ENCODE assay signal across 7 mouse cellular contexts in the genomic region with DNA sequence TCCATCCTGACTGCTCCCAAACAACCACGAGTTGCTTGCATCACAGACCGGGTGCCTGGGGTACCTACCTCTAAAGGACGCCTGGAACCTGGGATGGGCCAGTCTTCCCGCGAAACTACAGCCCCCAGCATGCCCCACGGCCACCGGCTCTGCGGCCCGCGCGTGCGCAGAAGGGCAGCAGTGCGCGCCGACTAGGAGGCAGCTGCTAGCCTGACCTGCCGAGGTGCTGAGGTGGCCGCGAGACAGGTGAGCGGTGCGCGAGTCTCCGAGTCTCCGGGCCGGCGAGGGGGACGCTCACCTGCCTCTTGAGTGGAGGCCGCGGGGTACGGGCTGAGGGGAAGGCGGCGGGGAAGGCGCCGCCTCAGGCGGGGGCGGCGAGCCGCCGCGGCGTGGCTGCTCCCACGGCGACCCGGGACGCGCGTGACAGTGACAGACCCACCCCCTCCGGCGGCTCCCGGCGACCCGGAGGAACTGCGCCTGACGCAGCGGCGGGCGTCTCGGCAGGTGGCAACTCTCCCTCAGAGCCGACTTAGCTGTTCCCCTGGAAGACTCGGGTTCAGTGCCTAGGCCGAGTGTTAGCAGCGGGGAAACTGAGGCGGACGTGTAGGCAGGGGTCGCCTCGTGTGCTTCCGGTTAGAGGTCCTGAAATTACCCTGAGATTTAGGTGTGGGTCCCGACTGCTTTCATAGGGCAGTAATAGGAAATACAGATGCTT. TPM values are rescaled to one million over a fixed set of nuclear protein-coding genes. Genes with fewer than 3 reads are reported as not detected.
DNase-seq lines count a peak whose midpoint lies in the region; ATAC-seq lines count a peak whose summit lies in the region.

A gene (plus strand): TSS at position 146 of the 715 bp plus-strand sequence.

- peak; percentile 92 for DNase-seq in adrenal gland, adult 2 months
- DNase-seq in embryo, embryonic 11.5 days (ENCODE audit: low read depth, low spot score), result peak; percentile 77
- peak; percentile 67 to 82 for DNase-seq in gastrocnemius, postnatal 4 days (ENCODE audit: low spot score in 2 of 2)
- peak; percentile 87 to 91 for DNase-seq in left cerebral cortex, postnatal 36 days (ENCODE audit: low spot score in 2 of 2)
- DNase-seq in midbrain, embryonic 11.5 days (ENCODE audit: low spot score, missing footprints), result peak; percentile 99
- DNase-seq in skeletal muscle tissue, adult 2 months (ENCODE audit: low read depth, low spot score), result peak; percentile 82

- under 1% methylated on average over 66 of the region's 67 CpGs for WGBS in intestine, embryonic 16.5 days
- 1% methylated on average over 67 of the region's 67 CpGs for WGBS in midbrain, embryonic 11.5 days

- no peaks in the 10 kb centered on the region for H3K36me3 ChIP-seq in intestine, embryonic 16.5 days (ENCODE audit: control insufficient read depth, insufficient read depth, low read length)
- no peaks in the 10 kb centered on the region for H3K36me3 ChIP-seq in midbrain, embryonic 11.5 days (ENCODE audit: control insufficient read depth, insufficient read depth, low read length)

- peak within 1 kb of the TSS; percentile 82 for H3K9ac ChIP-seq in intestine, embryonic 16.5 days (ENCODE audit: low read depth, low read length)
- peak within 1 kb of the TSS; percentile 74 for H3K9ac ChIP-seq in midbrain, embryonic 11.5 days (ENCODE audit: low read length)

- no peaks in the 10 kb centered on the region for H3K9me3 ChIP-seq in intestine, embryonic 16.5 days (ENCODE audit: control insufficient read depth, low read length)
- H3K9me3 ChIP-seq in midbrain, embryonic 11.5 days (ENCODE audit: control insufficient read depth, low read length), result no peaks in the 10 kb centered on the region

- peak; percentile 95 for ATAC-seq in intestine, embryonic 16.5 days
- ATAC-seq in midbrain, embryonic 11.5 days (ENCODE audit: low FRiP score), result peak; percentile 95

- intact Hi-C loops in left cerebral cortex, postnatal 36 days (cut with DNase I), result no loop called here

- H3K4me3 ChIP-seq in intestine, embryonic 16.5 days (ENCODE audit: low read length), result peak within 1 kb of the TSS; percentile 87
- peak within 1 kb of the TSS; percentile 87 for H3K4me3 ChIP-seq in midbrain, embryonic 11.5 days (ENCODE audit: low read depth, low read length)

- H3K4me2 ChIP-seq in intestine, embryonic 16.5 days (ENCODE audit: low read depth, low read length), result peak within 1 kb of the TSS; percentile 91
- H3K4me2 ChIP-seq in midbrain, embryonic 11.5 days, result peak within 1 kb of the TSS; percentile 71

- H3K27me3 ChIP-seq in intestine, embryonic 16.5 days (replicated peaks; ENCODE audit: control insufficient read depth, insufficient read depth, low read length), result no peaks in the 10 kb centered on the region
- no peaks in the 10 kb centered on the region for H3K27me3 ChIP-seq in midbrain, embryonic 11.5 days (ENCODE audit: control insufficient read depth, insufficient read depth, low read length)

- no peak within 1 kb of the TSS for H3K27ac ChIP-seq in intestine, embryonic 16.5 days (ENCODE audit: low read length)
- no peak within 1 kb of the TSS for H3K27ac ChIP-seq in midbrain, embryonic 11.5 days (ENCODE audit: low read depth, low read length)

- peaks cover 5% of the 10 kb centered on the region; the same call in 1 of the 2 replicates for H3K4me1 ChIP-seq in intestine, embryonic 16.5 days (ENCODE audit: control insufficient read depth, insufficient read depth, low read length)
- H3K4me1 ChIP-seq in midbrain, embryonic 11.5 days (ENCODE audit: control insufficient read depth, insufficient read depth, low read length), result 0 out of 2 replicates have a peak, but pooled peaks cover 3% of the 10 kb centered on the region

RNA-seq across cellular contexts. Expression of the gene that starts here (rescaled TPM):
- 10 to 100 TPM; 18.9 to 24.2 TPM for total RNA-seq in adrenal gland, adult 2 months (2021)
- 17.6 and 27.3 TPM in 2 replicates for polyA plus RNA-seq in adrenal gland, adult 2 months (2012; rRNA removed)
- 10 to 100 TPM; 12.8 to 15.0 TPM for total RNA-seq in gastrocnemius, postnatal 4 days (2021)
- polyA plus RNA-seq in intestine, embryonic 16.5 days (2015; fragmentation: Nextera tagmentation; extraction: Ambion mirVana), result 30.9 and 33.9 TPM in 2 replicates
- 10 to 100 TPM; 87.8 to 97.0 TPM for total RNA-seq in left cerebral cortex, postnatal 36 days (2021)
- 22.3 and 26.8 TPM in 2 replicates for polyA plus RNA-seq in midbrain, embryonic 11.5 days (2014; fragmentation: Nextera tagmentation; extraction: Ambion mirVana)
